Mouse (Mus musculus) left cerebral cortex, postnatal 36 days (tissue): ENCODE results near the gene Stap2. TPM values are rescaled to one million over a fixed set of nuclear protein-coding genes. Genes with fewer than 3 reads are reported as not detected.

ENCODE experiments used
- DNase-seq, 2 experiments: peaks; one replicate each; pipeline ENCODE4 v3.0.0; 2021 to 2022; ENCODE audit warnings: low spot score in 2 of 2, mixed read lengths in 1 of 2
- intact Hi-C: fragments of 180-260 bp; cut with DNase I; formaldehyde crosslinking; loops from one replicate; pipeline ENCODE4 v1.15.1; 2025
- total RNA-seq, 2 experiments: library from RNA; stranded (reverse); gene quantifications; 2 replicates each; pipeline ENCODE4 v1.2.3; 2021

Gene Stap2
- total RNA-seq, 2 experiments from 2014 or later, result 2.3 to 3.1 TPM

GRCm38 (mm10) chr17:55964996-55965395, 40.4 kb downstream of the Stap2 start:
- DNase-seq, result no peak
- intact Hi-C loops, result no loop called here

DNA sequence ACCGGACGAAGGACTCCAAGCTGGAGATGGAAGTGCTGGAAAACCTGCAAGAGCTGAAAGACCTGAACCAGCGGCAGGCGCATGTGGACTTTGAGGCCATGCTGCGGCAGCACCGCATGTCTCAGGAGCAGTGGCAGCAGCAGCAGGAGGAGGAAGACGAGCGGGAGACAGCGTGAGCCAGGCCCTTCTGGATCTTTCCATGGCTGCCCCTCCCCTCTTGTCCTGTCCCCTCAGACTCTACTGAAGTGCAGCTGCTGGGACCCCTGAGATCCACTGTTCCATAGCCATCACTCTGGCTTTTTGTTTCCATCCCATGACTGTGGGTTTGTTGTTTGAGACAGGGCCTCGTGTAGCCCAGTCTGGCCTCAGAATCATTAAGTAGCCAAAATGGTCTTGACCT, 40.9 kb downstream of the Stap2 start:
- no peak for DNase-seq
- intact Hi-C loops, result no loop called here

GRCm38 (mm10) chr17:55963171-55963570, 42.2 kb downstream of the Stap2 start:
- intact Hi-C loops, result no loop called here
- no peak for DNase-seq

DNA sequence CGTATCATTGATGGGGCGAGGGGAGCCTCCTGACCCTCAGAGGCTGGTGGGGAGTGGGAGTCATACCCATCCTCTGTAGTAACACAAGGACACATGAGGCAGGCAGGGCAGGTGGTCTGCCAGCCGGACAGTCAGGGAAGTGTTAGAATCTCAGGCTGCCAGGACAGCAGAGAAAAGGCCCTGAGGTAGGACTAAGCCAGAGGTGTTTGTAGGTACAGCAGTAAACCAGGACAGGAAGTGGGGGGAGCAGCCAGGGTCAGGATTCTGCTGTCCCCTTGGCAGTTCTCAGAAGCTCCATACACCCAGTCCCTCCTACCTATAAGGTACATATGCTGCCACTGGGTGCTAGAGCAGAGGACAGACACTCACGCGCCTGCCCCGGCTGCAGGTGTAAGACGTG, 43.8 kb downstream of the Stap2 start:
- intact Hi-C loops, result no loop called here
- DNase-seq, result no peak

- no peak for DNase-seq
- intact Hi-C loops, result no loop called here
These were observed 44.6 kb downstream of the Stap2 start for GRCm38 (mm10) chr17:55960791-55961190.

DNA sequence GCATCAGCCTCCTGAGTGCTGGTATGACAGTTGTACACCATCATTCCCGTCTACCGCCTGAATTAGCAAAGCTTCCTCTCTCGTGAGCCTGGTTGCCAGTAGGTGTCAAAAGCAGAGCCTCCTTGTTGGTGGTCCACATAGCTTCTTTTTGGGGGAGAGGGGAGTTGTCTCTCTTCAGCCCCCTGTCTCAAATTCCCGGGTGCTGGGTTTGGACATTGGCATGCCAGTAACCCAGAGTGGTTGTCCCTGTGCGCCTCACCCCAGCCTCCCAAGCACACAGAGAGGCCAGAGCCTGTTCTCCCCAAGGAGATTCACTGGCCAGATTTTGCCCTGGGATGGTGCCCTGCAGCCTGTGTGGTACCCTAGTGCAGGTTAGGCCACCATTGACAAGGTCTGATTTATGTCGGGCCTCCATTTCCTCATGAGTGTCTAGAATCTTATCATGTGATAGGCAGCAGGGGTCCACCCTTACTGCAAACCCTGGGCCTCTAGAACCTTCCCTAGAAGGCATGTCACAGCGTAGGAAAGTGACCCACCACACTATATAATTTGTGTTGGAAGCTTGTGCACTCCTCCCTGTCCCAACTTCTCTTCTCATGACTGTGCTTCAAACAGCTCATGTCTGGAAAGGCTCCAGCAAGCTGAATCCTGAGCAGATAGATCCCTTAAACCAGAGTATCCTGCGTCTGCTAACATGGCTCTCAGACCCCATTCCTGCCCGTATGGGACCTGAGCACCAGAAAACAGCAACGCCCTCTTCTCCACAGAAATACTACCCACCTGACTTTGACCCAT, 45.2 kb downstream of the Stap2 start:
- intact Hi-C loops, result loop anchor here (2.0 kb wide), 2 partner anchors 49 to 67 kb away; partner anchors contain the start of gene Zfp959
- DNase-seq, result no peak

GRCm38 (mm10) chr17:55958918-55959728, 46.3 kb downstream of the Stap2 start, which contains the start of gene Yju2:
Gene Yju2 (plus strand): TSS chr17:55959099.
- intact Hi-C loops, result loop anchor here (2.0 kb wide), 2 partner anchors 50 to 66 kb away; partner anchors contain the start of gene Zfp959

GRCm38 (mm10) chr17:55958584-55958886, 46.8 kb downstream of the Stap2 start:
- intact Hi-C loops, result loop anchor here (2.0 kb wide), 2 partner anchors 50 to 66 kb away; partner anchors contain the start of gene Zfp959
- no peak for DNase-seq

More at GRCm38 (mm10) chr17:55958918-55959728, 46.3 kb downstream of the Stap2 start, which contains the start of gene Yju2:
- peak; percentile 95 to 97 for DNase-seq

DNA sequence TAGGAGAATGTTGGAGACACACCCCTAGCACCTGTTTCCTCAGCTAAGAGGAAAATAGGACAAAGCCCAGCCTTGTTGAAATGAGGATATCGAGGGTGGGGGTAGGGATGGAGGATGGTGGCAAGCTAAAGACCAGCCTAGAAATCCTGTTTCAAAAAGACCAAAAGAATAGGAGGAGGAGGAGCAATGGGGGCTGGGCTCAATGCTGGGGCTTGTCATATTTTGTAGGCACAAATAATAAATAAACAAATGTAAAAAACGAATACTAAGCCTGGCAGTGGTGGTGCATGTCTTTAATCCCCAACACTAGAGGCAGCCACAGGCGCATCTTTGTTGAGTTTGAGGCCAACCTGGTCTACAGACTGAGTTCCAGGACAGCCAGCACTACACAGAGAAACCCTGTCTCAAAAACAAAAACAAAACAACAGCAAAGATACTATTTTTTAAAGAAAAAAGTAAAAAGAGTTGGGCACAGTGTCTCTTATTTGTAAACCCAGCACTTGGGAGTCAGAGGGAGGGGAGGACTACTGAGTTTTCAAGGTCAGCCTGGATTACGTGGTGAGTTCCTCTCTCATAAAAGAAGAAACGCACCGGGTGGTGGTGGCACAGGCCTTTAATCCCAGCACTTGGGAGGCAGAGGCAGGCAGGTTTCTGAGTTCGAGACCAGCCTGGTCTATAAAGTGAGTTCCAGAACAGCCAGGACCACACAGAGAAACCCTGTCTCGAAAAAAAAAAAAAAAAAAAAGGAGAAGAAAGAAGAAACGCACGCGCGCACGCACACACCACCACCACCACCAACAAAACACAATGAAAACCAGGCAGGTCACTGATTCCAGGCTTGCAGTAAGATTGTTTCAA, 47.4 kb downstream of the Stap2 start:
- intact Hi-C loops, result loop anchor here (2.0 kb wide), 2 partner anchors 51 to 65 kb away; partner anchors contain the start of gene Zfp959
- no peak for DNase-seq

DNA sequence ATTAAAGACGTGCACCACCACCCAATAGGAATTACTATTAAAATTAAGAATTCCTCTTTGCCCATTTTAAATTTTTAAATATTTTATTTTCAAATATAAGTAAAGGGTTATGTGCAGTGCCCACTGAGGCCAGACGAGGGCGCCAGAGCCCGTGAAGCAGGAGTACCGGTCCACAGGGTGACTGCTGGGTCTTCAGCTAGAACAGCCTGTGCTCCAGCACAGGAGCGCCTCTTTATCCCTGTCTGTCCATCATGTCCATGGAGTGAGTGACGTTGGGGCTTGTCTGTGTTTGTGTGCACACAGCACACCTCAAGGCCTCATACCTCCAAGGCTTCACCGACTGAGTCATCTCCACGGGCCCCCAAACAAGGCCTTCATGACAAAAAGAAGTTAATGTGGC, 48.2 kb downstream of the Stap2 start:
- intact Hi-C loops, result no loop called here
- DNase-seq, result peak in 1 of 2 experiments; percentile 56

- intact Hi-C loops, result no loop called here
- no peak for DNase-seq
These were observed 48.8 kb downstream of the Stap2 start for GRCm38 (mm10) chr17:55956591-55956990.

DNA sequence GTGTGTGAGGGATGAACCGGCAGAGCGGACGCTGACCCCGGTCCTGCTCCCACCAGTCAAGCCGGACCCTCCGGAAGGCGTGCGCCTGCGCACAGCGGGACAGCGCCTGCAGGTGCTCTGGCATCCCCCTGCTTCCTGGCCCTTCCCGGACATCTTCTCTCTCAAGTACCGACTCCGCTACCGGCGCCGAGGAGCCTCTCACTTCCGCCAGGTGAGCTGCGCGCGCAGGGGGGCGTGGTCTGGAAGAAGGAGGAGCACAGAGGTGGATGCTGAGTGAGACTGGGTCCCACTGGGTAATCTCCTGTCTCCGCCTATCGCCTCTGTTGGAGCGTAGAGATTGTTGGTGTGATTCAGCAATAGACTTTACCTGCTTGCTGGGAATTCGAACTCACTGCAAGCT, 49.3 kb downstream of the Stap2 start:
- DNase-seq, result peak; percentile 79 to 87
- intact Hi-C loops, result no loop called here

DNA sequence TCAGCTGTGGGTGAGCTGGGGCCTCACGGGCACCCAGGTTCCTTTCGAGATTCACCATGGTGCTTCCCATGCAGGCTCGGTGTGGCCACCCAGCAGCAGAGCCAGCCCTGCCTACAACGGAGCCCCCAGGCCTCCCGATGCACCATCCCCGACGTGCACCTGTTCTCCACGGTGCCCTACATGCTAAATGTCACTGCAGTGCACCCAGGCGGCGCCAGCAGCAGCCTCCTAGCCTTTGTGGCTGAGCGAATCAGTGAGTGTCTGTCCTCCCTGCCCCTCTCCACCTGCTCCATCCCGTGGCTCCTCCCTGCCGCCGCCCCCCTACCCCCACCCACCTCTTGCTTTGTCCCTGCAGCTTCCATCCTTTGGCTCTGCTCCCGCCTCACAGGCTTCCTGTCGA, 51.2 kb downstream of the Stap2 start:
- DNase-seq, result no peak
- intact Hi-C loops, result no loop called here

DNA sequence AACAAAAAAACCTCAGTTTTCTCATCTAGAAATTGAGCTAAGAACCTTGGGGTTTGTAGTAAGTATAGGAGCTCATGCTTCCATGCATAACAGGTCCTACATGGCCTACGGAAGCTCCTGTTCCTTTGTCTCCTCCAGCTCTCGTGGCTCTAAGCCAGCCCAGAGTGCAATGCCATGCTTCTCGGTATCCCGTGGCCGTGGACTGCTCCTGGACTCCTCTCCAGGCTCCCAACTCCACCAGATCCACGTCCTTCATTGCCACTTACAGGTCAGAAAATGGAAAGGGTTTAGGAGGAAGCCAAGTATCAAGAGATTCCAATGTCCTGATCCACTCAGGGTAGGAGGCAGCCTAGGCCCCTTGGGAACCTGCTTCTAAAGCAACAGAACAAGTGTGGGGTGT, 51.6 kb downstream of the Stap2 start:
- DNase-seq, result no peak
- intact Hi-C loops, result no loop called here

GRCm38 (mm10) chr17:55952447-55953027, 52.8 kb downstream of the Stap2 start, which contains the start of gene Ebi3:
Gene Ebi3 (plus strand): TSS chr17:55952640.
- intact Hi-C loops, result no loop called here
- DNase-seq, result peak in 1 of 2 experiments; percentile 2

DNA sequence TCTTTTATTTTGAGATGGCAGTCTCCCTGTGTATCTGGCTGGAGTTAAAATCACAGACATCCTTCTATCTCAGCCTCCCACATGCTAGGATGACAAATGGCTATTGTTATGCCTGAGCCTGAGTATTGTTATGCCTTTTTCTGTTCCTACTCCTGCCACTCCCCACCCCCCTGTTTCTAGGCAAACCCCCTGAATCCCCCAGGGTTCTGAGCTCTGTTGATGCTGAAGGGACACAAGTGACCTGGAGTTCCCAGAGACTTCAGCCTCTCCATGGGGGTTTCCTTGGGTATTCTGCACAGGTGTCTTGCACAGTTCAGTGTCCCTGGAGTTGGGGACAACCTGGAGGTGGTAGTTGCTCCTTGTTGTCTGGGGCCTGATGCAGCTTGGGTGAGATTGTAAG, 53.3 kb downstream of the Stap2 start:
- no peak for DNase-seq
- intact Hi-C loops, result no loop called here

- intact Hi-C loops, result no loop called here
- DNase-seq, result no peak
These were observed 54.8 kb downstream of the Stap2 start for GRCm38 (mm10) chr17:55950601-55951000.

DNA sequence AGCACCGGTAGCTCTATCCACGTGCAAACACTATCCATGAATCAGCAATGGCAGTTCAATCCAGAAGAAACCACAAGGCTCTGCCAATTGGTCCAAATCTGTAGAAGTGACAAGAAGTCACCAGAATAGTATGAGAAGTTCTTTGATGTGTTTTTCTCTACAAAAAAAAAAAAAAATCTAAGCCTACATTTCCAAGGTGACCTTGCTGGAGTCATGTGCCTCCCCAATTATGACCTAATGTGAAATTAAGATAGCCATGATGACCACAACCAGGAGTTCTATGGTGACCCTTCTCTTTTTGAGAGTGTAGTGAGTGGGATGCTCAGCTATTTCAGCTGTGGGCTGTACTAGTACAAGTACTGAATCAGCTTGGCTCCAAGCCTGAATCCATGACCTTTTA, 56.0 kb downstream of the Stap2 start, which contains the start of gene Zfp119b:
Gene Zfp119b, minus strand, starts transcription at position 101 of the 400 bp plus-strand sequence.
- intact Hi-C loops, result loop anchor here (5.0 kb wide), 1 partner anchor 62 kb away; no protein-coding TSS in a partner anchor
- DNase-seq, result no peak

- DNase-seq, result no peak
- intact Hi-C loops, result loop anchor here (5.0 kb wide), 1 partner anchor 61 kb away; no protein-coding TSS in a partner anchor
These were observed 56.7 kb downstream of the Stap2 start for GRCm38 (mm10) chr17:55948647-55949046.
